Mouse (Mus musculus): ENCODE measurements at regions not wholly inside any gene's neighbourhood (a gene's known extent, or its start where the extent isn't known, plus 50 kb on each side); places are given as distances from the start of the nearest gene placed in this dataset.

DNA sequence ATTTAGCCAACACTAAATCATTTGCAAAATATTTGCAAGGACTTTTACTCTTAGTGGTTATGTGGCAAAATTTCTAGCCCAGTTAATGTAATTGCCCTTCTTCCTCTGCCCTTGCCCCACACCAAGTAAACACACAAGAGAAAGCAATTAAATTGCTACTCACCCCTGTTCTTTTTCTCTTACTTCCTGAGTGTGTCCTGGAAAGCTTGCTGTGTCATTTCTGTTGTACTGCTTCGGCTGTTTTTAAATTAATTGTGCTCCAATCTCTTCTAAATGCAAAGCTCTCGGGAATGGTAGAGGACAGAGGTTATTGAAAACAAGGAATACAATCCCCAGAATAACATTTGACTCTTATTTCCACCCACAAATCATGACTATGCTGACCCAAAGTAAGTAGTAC, 647.4 kb upstream of the Cited2 start:
- DNase-seq (ENCODE audit: low spot score): no peak

DNA sequence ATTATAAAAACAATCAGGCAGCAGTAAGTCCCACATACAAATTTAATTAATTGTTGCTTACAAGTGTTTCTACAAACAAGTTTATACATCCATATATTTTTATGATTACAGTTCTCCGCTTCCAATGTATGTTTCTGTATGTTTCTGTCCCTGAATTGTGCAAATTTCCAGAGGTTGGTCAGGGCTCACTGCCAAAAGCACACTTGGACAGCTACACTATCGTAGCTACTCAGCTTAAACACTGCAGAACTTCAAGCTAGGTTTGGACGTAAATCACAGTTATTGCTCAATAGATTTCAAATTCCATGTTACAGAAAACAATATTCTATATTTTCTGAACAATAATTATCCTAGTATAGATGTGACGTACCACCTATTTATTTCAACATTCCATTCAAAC, 646.8 kb upstream of the Cited2 start:
- DNase-seq (ENCODE audit: low spot score): no peak

DNA sequence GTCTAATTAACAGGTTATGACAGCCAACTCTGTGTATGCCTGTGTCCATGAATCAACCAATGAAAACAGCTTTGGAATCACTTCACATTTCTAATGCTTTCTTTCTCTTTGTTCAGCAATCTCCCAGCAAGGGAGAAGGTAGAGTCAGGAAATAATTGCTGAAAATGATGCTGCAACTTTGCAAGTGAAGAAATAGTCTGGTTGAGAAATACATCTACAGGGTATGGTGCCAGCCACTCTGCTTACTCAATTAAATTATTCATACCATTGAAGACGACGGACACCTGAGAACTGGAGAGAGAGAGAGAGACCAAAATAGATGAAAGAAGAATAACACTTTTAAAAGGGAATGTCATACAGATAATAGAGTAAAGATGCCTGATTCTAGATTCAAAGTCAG, 645.4 kb upstream of the Cited2 start:
- no peak for DNase-seq (ENCODE audit: low spot score)

DNA sequence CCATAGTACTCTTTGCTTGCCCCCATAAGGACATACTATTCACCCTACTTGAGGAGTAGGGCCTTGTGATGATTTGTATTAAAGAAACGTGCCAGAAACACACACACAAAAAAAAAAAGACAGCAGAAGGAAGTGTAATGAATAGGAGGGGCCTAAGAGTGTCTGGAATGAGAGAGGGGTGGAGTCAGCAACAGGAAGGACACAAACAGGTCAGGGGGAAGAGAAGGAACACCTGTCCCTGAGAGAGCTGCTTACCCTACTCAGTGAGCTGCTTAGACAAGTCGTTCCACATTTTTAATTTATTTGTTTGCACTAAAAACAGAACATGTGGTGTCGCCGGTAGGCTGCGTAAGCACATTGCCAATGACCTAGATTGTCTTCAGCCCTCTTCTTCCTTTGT, 642.2 kb upstream of the Cited2 start:
- no peak for DNase-seq (ENCODE audit: low spot score)

DNA sequence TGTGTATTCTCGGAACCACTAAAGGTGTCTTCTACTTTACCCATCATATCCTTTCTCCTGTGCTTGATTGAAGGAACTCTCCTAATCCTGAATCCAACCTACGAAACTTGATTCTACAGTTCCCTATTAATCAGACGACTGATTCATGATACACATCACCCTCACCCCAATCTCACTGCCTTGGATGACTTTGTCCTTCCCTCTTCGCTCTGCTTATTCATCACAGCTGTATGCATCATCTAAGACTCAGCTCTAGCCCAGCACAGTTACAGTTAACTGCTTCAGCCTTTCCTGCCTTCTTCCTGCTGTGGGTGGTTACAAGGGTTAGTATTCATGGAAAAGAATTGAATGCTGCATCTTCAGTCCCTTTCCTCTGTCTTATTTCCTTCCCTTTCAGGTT, 640.1 kb upstream of the Cited2 start:
- DNase-seq (ENCODE audit: low spot score): no peak

DNA sequence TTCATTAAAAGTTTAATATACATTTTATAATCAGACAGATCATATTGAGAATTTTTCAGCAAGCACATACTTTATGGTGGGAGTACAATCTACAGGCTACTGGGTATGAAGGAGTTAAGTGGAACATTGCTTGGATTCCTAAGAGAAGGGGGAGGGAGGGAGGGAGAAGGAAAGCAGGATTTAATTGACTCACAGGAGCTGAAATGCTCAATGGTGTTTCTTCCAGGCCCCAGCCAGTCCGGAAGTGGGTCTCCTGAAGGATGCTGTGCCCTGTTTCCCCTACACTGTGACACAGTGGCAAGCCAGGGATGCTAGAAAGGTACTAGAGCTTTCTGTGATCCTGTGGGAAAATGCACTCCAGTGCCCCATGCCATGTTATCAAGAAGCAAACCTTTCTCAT, 621.0 kb upstream of the Cited2 start:
- no peak for DNase-seq (ENCODE audit: low spot score)

DNA sequence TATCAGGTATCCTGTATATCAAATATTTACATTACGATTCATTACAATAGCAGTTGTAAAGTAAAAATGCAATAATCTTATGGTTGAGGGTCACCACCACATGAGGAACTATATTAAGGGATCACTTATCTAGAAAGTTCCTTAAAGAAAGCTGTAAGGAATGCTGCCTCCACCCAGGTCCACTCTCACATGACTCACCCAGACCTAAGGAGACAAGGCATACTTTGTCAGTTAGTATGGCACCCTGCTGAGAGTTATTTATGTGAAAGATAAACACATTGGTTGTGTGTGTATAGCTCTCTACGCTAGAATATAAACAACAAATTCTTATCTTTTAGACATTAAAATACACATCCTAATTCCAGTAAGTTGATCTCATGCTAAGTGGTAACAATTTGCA, 619.6 kb upstream of the Cited2 start:
- DNase-seq (ENCODE audit: low spot score): no peak

DNA sequence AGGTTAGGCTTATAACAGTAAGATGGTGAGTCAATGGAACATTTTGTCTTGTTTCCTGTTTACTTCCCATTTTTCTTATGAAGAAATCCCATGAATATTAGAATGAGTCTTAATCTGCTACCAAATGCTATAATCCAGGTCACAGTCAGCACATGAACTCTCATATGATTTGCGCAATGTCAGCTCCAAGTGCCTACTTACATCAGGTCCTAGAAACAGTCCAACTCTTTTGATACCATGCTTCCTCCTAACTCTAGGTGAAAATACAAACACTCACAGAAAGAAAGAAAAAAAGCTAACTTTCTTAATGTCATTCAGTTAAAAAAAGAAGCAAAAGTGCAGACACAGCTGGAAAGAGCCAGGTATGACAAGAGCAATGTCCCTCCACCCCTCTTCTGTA, 616.2 kb upstream of the Cited2 start:
- DNase-seq (ENCODE audit: low spot score): no peak

DNA sequence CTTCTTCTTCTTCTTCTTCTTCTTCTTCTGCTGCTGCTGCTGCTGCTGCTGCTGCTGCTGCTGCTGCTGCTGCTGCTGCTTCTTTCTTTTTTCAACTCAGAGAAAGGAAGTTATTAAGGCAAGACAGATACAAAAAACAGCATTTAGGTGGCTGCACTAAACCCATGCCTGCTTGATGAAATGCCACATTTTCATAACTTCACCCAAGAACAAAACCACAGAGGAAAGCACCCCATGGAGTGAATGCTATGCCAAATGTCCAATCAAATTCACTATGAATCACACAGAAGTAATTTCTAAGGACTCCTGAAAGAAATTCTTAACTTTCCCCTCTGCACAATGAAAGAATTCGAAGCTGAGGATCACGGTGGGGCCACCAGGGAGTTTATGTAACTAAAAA, 611.9 kb upstream of the Cited2 start:
- no peak for DNase-seq (ENCODE audit: low spot score)

DNA sequence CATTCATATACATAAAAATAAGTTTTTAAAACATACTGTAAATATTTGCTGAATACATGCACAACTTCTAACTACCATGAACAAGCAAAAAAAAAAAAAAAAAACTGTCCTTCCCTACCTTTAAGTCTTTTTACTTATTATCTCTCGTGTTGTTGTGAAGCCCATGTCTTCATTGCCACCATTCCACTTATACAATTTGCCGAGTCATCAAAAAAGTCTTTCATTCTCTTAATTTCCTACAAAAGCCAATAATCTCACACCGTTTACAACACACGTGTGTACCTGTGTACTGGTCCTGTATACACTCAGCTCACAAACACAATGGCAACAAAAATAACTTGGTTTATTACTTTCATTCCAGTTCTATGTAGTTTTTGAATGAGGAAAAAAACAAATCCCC, 608.2 kb upstream of the Cited2 start:
- no peak for DNase-seq (ENCODE audit: low spot score)

DNA sequence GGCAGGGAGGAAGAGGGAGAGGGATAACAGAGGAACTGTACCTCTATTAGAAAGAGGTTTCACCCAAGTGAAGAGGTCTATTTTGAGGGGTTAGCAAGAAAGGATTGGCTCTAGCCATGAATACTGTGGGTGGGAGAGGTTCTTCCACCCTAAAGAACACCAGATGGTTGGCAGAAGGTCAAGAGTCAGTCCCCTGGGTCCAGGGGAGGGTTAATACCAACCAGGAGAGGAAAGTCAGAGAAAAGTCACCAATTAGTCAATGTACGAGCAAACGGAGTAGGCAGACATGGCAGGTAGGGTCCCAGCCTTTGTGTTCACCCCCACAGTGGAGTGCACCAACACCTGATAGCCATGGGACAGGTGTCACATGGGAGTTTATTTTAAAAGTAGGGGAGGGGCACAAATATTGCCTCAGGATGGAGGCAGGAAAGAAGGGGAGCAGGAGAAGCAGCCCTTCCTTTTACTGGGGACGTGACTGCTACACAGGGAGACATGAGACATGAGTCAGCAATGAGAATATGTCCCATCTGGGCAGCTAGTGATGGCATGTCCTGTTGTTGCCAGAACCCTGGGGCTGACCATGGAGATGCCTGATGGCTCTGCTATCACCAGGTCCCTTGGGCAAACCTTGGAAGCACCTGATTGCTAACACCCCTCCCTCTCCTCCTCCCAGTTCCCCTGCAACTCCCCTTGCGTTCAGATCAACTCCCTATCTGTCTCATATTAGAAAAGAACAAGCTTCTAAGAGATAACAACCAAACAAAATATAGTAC, 593.4 kb upstream of the Cited2 start:
- no peak for DNase-seq (ENCODE audit: low spot score)

DNA sequence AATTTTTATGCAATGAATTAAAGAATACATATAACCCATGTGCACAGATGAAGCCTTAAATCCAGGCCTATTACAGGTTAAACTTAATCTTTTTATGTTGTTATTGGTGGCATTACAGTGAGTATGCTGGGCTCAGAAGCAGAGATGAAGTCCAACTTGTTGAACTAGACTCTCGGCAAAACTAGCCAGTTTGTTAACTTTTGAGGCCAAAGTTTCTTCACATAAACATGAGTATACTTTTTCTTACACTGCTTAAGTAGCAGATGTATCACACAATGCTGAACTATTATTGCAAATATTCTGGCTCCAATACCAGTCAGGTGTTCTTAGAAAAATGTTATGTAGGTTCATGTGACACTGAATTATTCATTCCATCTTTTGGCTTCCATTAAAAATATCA, 592.4 kb upstream of the Cited2 start:
- DNase-seq (ENCODE audit: low spot score): no peak

DNA sequence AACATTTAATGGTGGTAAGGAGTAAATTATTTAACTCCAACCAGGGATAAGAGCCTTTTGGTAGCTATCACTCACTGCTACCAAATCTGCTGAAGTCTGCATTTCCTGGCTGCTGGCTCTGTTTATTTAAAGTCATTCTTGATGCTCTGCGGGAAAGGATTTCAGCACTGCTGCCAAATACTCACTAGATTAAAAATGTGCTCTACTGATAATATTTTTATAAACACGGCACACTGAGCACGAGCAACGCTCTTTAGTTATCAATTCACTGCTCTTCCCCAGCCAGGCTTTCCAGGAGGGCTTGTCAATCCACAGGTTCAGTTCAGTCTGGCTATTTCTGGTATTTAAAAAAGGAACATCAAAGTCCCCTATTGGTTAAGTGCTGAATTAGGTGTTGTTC, 591.3 kb upstream of the Cited2 start:
- no peak for DNase-seq (ENCODE audit: low spot score)

DNA sequence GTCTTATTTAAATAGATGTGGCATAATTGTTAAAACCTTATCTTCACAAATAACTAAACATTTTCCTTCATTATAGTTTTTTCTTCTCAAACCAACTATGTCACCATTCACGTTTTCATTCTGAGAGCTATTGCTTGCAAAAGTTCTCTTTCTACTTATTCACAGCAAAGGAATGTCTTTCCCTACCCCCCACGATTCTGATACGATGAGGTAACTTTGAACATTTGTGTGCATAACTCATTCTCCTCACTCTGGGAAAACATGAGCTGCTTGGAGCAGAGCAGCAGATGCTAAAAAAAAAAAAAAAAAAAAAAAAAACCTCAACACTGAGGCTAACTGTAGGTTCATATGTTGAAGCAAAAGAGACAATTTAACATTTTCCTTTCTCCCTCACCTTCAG, 547.6 kb upstream of the Cited2 start:
- no peak for DNase-seq (ENCODE audit: low spot score)

DNA sequence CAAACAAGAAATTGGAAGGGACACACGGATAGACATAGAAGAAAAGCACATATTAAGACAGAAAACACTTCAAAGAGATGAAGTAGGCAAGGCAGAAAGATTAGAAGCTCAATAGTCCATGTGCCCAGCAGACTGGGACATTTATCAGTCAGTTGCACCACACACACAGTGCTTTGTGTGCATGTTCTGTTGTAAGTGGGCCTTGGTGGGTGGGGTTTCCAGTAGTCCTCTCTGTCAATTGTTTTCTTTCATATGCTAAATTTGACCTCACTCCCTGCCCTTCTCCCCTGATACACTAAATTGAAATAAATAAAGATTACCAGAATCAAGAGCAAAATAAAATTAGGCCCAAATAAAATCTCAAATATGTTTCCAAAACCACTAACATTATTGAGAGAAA, 546.0 kb upstream of the Cited2 start:
- no peak for DNase-seq (ENCODE audit: low spot score)

DNA sequence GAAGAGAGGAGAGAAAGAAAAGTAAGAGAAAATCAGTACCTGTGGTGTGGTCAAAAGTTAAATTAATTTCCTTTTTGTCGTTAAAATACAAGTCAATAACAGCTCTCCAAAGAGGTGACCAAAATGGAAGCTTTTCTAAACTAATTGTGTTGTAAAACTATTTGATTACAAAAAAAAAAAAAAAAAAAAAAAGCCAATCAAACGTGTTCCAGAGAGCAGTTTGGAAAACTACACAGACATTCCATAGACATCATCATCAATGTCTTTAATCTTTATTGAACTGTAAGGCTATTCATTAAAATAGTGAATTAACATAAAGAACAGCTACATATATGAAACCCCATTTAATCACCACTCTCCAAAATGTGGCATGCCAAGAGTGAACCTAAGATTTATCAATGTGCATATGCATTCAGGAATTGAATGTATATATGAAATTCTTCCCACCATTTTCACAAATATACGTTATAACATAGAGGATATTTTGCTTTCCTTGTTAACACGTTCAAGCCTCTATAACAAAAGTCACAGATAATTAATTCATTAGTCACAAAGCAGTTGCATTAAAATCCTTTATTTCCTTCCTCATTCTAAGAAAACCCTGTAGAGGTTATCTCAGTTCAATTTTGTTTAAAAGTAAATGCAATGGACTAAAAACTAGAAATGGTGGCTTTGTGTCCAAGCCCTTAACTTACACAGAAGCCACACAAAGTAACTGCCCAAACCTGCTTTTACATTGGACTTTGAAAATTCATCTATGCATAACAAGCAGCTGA, 545.3 kb upstream of the Cited2 start:
- DNase-seq (ENCODE audit: low spot score): no peak

DNA sequence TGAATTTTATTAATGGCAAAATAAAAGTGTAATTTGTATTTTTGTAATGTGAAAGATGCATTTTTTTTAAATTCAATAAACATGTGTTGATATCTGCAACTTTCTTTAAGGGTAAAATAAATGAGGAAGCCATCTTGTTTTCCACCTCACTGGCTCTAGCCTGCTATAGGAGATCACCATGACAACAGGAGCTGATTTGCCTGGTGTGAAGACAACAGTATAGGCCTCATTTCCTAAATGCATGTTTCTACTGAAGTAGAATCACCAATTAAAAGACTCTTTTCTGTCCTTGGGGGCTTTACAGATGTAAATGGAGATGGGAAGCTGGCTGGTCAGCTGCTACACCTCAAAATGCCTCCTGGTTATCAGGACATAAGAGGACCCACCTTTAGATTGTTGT, 544.4 kb upstream of the Cited2 start:
- DNase-seq (ENCODE audit: low spot score): no peak

DNA sequence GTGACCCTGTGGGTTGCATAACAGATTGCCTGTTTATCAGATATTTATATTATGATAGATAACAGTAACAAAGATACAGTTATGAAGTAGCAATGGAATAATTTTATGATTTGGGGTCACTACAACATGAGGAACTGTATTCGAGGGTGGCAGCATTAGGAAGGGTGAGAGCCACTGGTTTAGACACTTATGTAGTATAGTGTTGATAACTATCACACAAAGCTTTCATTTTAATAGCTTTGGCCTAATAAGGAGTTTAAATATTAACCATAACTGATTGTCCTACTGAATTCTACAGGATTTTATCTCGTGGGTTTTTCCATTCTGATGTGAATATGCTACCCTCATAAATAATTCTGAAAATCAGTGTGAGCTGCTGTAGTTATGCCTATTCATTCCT, 538.6 kb upstream of the Cited2 start:
- DNase-seq (ENCODE audit: low spot score): no peak

DNA sequence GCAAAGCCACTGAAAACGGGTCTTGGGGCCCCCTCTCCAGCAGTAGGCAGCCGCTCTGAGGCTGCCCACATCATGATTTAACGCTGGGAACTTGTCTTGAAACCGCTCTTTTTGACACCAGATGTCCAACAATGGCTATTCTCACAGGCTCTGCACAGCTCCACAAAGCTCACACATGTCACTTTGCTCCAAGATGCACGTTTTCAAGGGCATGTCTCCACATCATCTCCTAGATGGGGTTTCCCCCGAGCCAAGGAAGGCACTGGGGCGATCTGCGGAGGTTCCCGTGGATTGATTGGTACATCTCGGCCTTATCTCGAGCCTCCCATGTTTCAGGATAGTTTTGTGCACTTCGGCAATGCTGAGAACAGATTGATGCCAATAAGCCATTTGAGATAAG, 526.8 kb upstream of the Cited2 start:
- no peak for DNase-seq (ENCODE audit: low spot score)

DNA sequence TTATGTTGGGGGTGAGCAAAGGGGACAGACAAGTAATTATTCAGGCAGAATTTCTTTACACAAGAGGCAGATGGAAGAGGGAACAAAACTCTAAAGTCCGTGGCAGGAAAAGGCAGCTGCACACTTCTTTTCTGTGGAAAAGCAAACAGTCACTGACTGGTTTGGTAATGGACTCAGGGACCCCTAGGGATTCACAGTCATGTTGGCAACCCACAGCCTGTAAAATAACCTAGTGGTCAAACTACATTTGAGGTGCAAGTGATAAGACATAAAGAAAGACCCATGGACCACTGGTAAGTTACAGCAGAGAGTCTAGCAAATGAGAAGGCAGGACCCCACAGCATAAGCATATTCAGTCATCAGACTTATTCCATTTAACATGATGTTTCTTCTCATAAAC, 526.4 kb upstream of the Cited2 start:
- DNase-seq (ENCODE audit: low spot score): no peak

DNA sequence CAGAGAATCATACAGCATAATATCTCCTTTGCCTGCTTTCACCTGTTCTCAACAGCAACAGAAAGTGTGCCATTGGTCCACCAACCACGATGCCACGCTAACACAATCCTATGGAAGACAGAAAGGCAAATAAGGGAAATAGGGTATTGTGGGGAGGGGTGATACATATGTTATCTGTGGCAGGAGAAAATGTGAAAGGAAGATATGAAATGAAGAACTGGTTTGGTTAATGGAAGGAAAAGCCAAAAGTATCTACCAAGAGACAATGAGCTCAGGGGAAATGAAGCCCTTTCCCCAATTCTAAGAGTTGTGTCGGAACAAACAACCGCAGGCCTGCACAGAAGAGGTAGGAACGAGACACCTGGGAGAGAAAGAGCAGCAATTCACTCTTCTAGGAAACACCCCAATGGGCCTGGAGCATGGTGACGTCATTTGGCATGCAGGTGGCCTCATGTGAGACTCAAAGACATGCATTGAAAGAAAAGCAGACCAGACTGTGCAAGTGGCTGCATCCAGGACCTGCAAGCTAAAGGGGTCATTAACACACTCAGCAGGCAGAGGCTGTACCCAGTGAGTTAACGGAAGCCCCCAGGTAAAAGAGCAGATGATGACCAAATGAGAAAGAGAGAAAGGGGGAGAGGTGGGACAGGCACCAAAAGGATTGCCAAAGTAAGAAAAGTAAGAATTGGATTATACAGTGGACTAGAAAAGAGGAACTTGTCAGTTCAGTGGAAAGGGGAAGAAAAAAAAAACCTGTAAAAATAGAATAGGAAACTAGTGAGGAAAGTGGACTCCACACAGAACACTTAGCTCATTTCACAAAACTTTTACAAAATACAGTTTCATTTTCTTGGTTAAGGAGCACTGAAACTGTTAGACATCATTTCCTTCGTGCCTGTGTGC, 522.2 kb upstream of the Cited2 start:
- DNase-seq (ENCODE audit: low spot score): no peak

DNA sequence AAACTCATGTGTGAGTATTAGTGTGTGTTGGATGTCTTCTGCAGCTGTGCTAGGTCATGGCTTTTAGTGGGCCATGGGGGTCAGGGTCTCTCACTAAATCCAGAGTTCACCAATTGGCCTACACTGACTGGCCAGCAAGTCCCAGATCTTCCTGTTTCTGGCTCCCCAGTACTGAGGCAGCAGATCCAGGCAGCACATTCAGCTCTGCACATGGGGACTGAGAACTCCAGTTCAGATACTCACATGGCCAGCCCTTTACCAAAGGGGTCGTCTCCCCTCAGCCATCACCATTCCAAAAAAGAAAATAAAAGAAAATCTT, 521.6 kb upstream of the Cited2 start:
- no peak for DNase-seq (ENCODE audit: low spot score)
